Mouse (Mus musculus): ENCODE results near the gene Fam171a2. TPM values are rescaled to one million over a fixed set of nuclear protein-coding genes. Genes with fewer than 3 reads are reported as not detected.

The Fam171a2 gene
- polyA plus RNA-seq, 1 experiment from 2014 or later, result 0.25 TPM

Small RNA genes lying within 50 kb of the gene (microRNA-seq; reads per million reads assigned to microRNA genes)
- not detected for gene Mir6930

Other genes with a start within 250 kb of the Fam171a2 start
- 12.8 and 12.9 TPM in 2 replicates for gene Hdac5, start 217.5 kb downstream of the Fam171a2 start, polyA plus RNA-seq (2015; fragmentation: Nextera tagmentation; extraction: Ambion mirVana)
- 14.6 and 16.4 TPM in 2 replicates for gene BC030867, start 198.8 kb downstream of the Fam171a2 start, polyA plus RNA-seq (2015; fragmentation: Nextera tagmentation; extraction: Ambion mirVana)
- gene Asb16, start 178.9 kb downstream of the Fam171a2 start, polyA plus RNA-seq (2015; fragmentation: Nextera tagmentation; extraction: Ambion mirVana), result 0.06 and 0.08 TPM in 2 replicates
- 22.8 and 24.9 TPM in 2 replicates for gene Tmub2, start 162.8 kb downstream of the Fam171a2 start, polyA plus RNA-seq (2015; fragmentation: Nextera tagmentation; extraction: Ambion mirVana)
- 4.6 and 4.9 TPM in 2 replicates for gene Atxn7l3, start 151.1 kb downstream of the Fam171a2 start, polyA plus RNA-seq (2015; fragmentation: Nextera tagmentation; extraction: Ambion mirVana)
- 70.0 and 81.5 TPM in 2 replicates for gene Ubtf, start 127.9 kb downstream of the Fam171a2 start, polyA plus RNA-seq (2015; fragmentation: Nextera tagmentation; extraction: Ambion mirVana)
- gene Slc4a1, start 81.5 kb downstream of the Fam171a2 start, polyA plus RNA-seq (2015; fragmentation: Nextera tagmentation; extraction: Ambion mirVana), result 734 and 914 TPM in 2 replicates
- 1.5 and 1.7 TPM in 2 replicates for gene Rundc3a, start 54.3 kb downstream of the Fam171a2 start, polyA plus RNA-seq (2015; fragmentation: Nextera tagmentation; extraction: Ambion mirVana)
- gene Slc25a39, start 39.7 kb downstream of the Fam171a2 start, polyA plus RNA-seq (2015; fragmentation: Nextera tagmentation; extraction: Ambion mirVana), result 388 and 390 TPM in 2 replicates
- 59.5 and 63.3 TPM in 2 replicates for gene Grn, start 17.4 kb downstream of the Fam171a2 start, polyA plus RNA-seq (2015; fragmentation: Nextera tagmentation; extraction: Ambion mirVana)
- 41.8 and 45.1 TPM in 2 replicates for gene Itga2b, start 22.4 kb upstream of the Fam171a2 start, polyA plus RNA-seq (2015; fragmentation: Nextera tagmentation; extraction: Ambion mirVana)
- 18.0 and 22.6 TPM in 2 replicates for gene Gpatch8, start 108.7 kb upstream of the Fam171a2 start, polyA plus RNA-seq (2015; fragmentation: Nextera tagmentation; extraction: Ambion mirVana)
- 0.68 and 0.94 TPM in 2 replicates for gene Gm11627, start 131.8 kb upstream of the Fam171a2 start, polyA plus RNA-seq (2015; fragmentation: Nextera tagmentation; extraction: Ambion mirVana)
- 0.99 and 1.1 TPM in 2 replicates for gene Fzd2, start 156.7 kb upstream of the Fam171a2 start, polyA plus RNA-seq (2015; fragmentation: Nextera tagmentation; extraction: Ambion mirVana)
- gene Meioc, start 216.0 kb upstream of the Fam171a2 start, polyA plus RNA-seq (2015; fragmentation: Nextera tagmentation; extraction: Ambion mirVana), result 0.12 TPM in 1 of 2 replicates, not detected in the other

All from liver, embryonic 13.5 days (tissue).